Mouse (Mus musculus) heart, adult 2 months (tissue): ENCODE measurements around the gene Sema5a. TPM values are rescaled to one million over a fixed set of nuclear protein-coding genes. Genes with fewer than 3 reads are reported as not detected.

Source experiments
- DNase-seq, 2 experiments: peaks; one replicate each; pipeline ENCODE4 v3.0.0; 2021
- H3K27ac ChIP-seq: fragments of 200-600 bp; 2 replicates; pipeline ENCODE4 v1.8.1; 2022
- H3K27me3 ChIP-seq: fragments of 200-500 bp; 2 replicates; pipeline ENCODE4 v1.6.1; 2012; ENCODE audit warnings: mild to moderate bottlenecking, low read length, inconsistent platforms, mixed read lengths; ENCODE audit not compliant: control insufficient read depth, insufficient read depth
- H3K36me3 ChIP-seq: fragments of 200-500 bp; 2 replicates; pipeline ENCODE4 v1.6.1; 2012; ENCODE audit warnings: low read length, inconsistent platforms; ENCODE audit not compliant: control insufficient read depth, insufficient read depth
- H3K4me1 ChIP-seq: fragments of 200-500 bp; 2 replicates; pipeline ENCODE4 v1.6.1; 2011; ENCODE audit warnings: low read length; ENCODE audit not compliant: control insufficient read depth, insufficient read depth
- H3K4me3 ChIP-seq: fragments of 200-600 bp; 2 replicates; pipeline ENCODE4 v1.8.1; 2022
- H3K79me2 ChIP-seq: fragments of 200-500 bp; replicated peaks from 2 replicates; pipeline ENCODE4 v1.6.1; 2012; ENCODE audit warnings: mild to moderate bottlenecking, inconsistent platforms, low read length, moderate library complexity, mixed read lengths; ENCODE audit not compliant: control insufficient read depth, insufficient read depth
- H3K9ac ChIP-seq: fragments of 200-500 bp; 2 replicates; pipeline ENCODE4 v1.6.1; 2012; ENCODE audit warnings: low read depth, mild to moderate bottlenecking, control low read depth, inconsistent platforms, low read length, mixed read lengths
- CTCF ChIP-seq: fragments of 200-600 bp; IDR thresholded peaks from 2 replicates; pipeline ENCODE4 v1.8.1; 2022; ENCODE audit warnings: antibody characterized with exemption, mild to moderate bottlenecking, moderate library complexity
- EP300 ChIP-seq: fragments of 200-500 bp; IDR thresholded peaks from 2 replicates; pipeline ENCODE4 v1.6.1; 2011; ENCODE audit warnings: low read depth, low read length, control low read depth; ENCODE audit not compliant: insufficient read depth
- POLR2A ChIP-seq: fragments of 200-500 bp; IDR thresholded peaks from 2 replicates; pipeline ENCODE4 v1.6.1; 2011; ENCODE audit warnings: mild to moderate bottlenecking, low read depth, low read length, control low read depth; ENCODE audit not compliant: insufficient read depth
- WGBS: fragments of 180-500 bp; shearing (Covaris S2); methylation state at CpG from one replicate; pipeline ENCODE4 v1.1.7; 2018; 5-methylcytosine and 5-hydroxymethylcytosine counted together
- intact Hi-C: fragments of 180-260 bp; cut with DNase I; formaldehyde crosslinking; loops from one replicate; pipeline ENCODE4 v1.15.1; 2025
- polyA plus RNA-seq: library from polyadenylated mRNA; depleted of rRNA; stranded (reverse); fragments of >200 nt; gene quantifications from 2 replicates; pipeline ENCODE4 v1.2.3, GENCODE M21; 2012
- total RNA-seq, 2 experiments: library from RNA; stranded (reverse); gene quantifications; 2 replicates each; pipeline ENCODE4 v1.2.3; 2021

The Sema5a gene
- total and polyA plus RNA-seq, 3 experiments: 1.8 to 10.6 (median 7.9) TPM

DNA sequence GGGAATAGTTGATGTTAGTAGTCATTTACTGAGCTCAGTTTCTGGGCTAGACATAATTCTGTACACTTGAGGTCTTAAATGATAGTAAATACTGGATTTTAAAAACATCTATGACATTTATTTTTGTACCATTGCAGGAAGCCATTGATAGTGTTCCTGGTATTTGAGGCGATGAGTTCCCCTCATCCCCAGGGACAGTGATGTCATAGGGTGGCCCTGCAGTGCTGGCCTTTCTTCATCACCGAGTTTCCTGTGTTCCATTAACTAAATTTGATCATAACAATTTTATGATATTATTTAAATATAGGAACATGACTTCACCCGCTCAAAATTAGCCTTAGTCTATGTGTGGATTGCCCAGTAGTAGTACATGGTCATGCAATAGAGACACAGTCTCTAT lies 41.7 kb downstream of the Sema5a start:
- TF ChIP-seq CTCF (no peak), POLR2A (no peak), EP300 (no peak)
- peaks cover 4% of the 10 kb centered on the region for H3K4me1 ChIP-seq
- no peak overlapping the region for H3K4me3 ChIP-seq
- intact Hi-C loops: no loop called here
- H3K36me3 ChIP-seq: no peaks in the 10 kb centered on the region
- H3K79me2 ChIP-seq: no peaks in the 10 kb centered on the region
- no peaks in the 10 kb centered on the region for H3K27me3 ChIP-seq
- DNase-seq: peak; percentile 34 to 38
- no peak overlapping the region for H3K9ac ChIP-seq
- WGBS: 60% methylated on average over 3 of the region's 3 CpGs
- no peak overlapping the region for H3K27ac ChIP-seq

DNA sequence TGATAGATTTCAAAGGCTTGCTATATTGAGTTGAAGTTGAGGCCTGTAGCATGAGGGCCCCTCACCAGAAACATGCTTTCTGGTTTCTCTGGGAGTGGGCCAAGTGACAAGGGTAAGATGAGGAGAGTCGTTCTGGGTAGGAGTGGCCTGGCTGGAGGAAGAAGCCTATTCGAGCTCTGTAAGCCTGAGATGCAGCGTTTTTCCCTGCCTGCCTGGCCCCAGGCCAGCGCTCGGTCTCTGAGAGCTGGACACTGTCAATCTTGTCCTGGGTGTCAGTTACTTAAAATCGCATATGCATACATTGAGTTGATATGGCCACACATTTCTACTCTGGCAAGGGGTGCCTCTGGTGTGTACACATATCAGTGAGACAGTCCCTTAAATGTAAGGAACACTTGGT lies 43.9 kb downstream of the Sema5a start:
- DNase-seq: peak; percentile 53 to 59
- H3K79me2 ChIP-seq: no peaks in the 10 kb centered on the region
- intact Hi-C loops: no loop called here
- TF ChIP-seq EP300: no peak
- no peak overlapping the region for H3K4me3 ChIP-seq
- 11% methylated on average over 6 of the region's 6 CpGs for WGBS
- H3K27me3 ChIP-seq: no peaks in the 10 kb centered on the region
- H3K4me1 ChIP-seq: peaks cover 4% of the 10 kb centered on the region
- H3K27ac ChIP-seq: peak overlapping the region; percentile 28; the same call in 1 of the 2 replicates
- no peaks in the 10 kb centered on the region for H3K36me3 ChIP-seq
- H3K9ac ChIP-seq: no peak overlapping the region; the same call in 1 of the 2 replicates

DNA sequence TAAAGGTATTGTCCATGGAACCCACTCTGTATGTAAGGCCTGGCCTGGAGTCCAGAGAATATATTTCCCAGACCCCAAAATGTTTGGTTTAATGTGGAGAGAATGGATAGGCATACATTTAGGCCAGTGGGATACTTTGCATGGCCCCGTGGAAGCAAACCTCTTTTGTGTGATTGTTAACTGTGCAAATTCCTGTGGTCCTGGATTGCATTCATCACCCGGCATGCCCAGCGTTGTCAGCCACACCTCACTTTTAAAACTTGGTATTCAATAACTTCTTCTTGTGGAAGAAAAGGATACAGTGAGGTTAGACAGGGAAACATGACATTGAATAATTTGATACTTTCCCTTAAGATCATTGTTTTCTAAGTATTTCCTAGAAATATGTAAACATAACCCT lies 46.4 kb downstream of the Sema5a start:
- intact Hi-C loops: no loop called here
- whole genome bisulfite sequencing: 90% methylated on average over 3 of the region's 3 CpGs
- no peaks in the 10 kb centered on the region for H3K36me3 ChIP-seq
- no peak for TF ChIP-seq EP300
- no peak for TF ChIP-seq POLR2A
- no peak for TF ChIP-seq CTCF
- H3K9ac ChIP-seq: no peak overlapping the region
- no peaks in the 10 kb centered on the region for H3K27me3 ChIP-seq
- peaks cover 4% of the 10 kb centered on the region for H3K4me1 ChIP-seq
- H3K27ac ChIP-seq: no peak overlapping the region
- H3K79me2 ChIP-seq: no peaks in the 10 kb centered on the region
- no peak for DNase-seq
- H3K4me3 ChIP-seq: no peak overlapping the region

DNA sequence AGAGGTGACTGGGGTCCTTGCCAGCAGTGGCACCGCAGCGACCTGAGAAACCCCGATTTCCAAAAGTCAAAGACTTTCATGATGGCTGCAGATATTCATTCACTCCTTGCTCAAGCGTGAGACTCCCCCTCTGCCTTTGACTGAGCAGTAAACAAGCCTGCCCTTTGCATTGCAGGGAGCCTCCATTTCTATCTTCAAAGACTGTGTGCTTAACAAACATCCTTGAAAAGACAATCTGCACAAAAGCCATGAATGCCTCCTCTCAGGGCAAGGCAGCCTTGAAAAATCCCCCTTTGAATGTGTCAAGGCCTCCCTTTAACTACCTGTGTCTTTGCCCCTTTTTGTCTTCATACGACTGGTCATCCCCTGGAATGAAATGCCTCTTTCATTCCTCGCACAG lies 51.9 kb downstream of the Sema5a start:
- Histone ChIP-seq H3K27me3 (no peaks in the 10 kb centered on the region), H3K36me3 (no peaks in the 10 kb centered on the region), H3K4me3 (no peak overlapping the region), H3K27ac (no peak overlapping the region), H3K4me1 (no peaks in the 10 kb centered on the region), H3K79me2 (no peaks in the 10 kb centered on the region), H3K9ac (no peak overlapping the region)
- TF ChIP-seq POLR2A: no peak
- no peak for TF ChIP-seq CTCF
- no peak for TF ChIP-seq EP300
- intact Hi-C loops: no loop called here
- 84% methylated on average over 6 of the region's 6 CpGs for WGBS
- DNase-seq: no peak

DNA sequence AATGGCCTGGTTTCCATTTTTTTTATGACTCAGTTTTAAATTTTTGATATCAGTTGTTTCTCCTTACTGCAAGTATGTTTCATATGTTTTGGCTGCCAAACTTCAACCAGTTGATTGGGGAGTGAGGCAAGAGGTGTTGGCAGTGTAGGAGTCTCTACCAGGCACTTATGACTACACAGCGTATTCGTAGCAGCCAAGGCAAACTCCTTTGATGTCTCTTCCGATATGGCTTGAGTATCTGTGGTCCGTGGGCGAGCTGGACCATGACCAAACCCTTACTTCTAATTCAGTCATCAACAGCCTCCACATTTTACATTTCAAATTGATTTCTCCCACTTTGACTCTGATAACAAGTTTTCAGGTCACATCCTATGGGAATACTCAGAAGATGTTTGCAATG lies 52.7 kb downstream of the Sema5a start:
- no peak overlapping the region for H3K27ac ChIP-seq
- WGBS: 71% methylated on average over 5 of the region's 5 CpGs
- intact Hi-C loops: no loop called here
- no peaks in the 10 kb centered on the region for H3K79me2 ChIP-seq
- no peaks in the 10 kb centered on the region for H3K4me1 ChIP-seq
- H3K27me3 ChIP-seq: no peaks in the 10 kb centered on the region
- no peak overlapping the region for H3K4me3 ChIP-seq
- no peak overlapping the region for H3K9ac ChIP-seq
- DNase-seq: no peak
- no peaks in the 10 kb centered on the region for H3K36me3 ChIP-seq
- no peak for TF ChIP-seq POLR2A
- TF ChIP-seq CTCF: no peak
- no peak for TF ChIP-seq EP300

DNA sequence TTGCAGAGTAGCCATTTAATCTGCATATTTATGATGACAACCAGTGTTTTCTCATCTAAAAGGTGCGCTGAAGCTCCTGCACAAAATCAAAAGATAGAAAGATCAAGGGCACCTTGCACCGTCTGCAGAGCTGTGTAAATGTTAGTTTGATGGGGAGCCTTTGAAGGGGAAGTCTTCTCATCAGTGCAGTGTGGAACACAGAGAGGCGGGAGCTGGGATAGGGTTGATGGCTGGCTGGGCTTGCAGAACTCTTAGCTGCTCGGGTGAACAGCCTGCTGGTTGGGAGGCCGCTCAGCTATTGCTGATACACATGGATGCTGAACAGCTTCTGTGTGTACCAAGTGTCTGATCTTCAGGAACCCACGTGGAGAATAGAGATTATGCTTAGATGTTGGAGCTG lies 53.9 kb downstream of the Sema5a start:
- Histone ChIP-seq H3K9ac (no peak overlapping the region), H3K79me2 (no peaks in the 10 kb centered on the region), H3K4me3 (no peak overlapping the region), H3K36me3 (no peaks in the 10 kb centered on the region), H3K4me1 (no peaks in the 10 kb centered on the region), H3K27me3 (no peaks in the 10 kb centered on the region), H3K27ac (no peak overlapping the region)
- TF ChIP-seq POLR2A (no peak), CTCF (no peak), EP300 (no peak)
- WGBS: 69% methylated on average over 6 of the region's 6 CpGs
- DNase-seq: no peak
- intact Hi-C loops: no loop called here
